Comparison of ENCODE assay signal across 24 mouse cellular contexts in genomic region chr11:51957760-51958159, GRCm38 (mm10). TPM values are rescaled to one million over a fixed set of nuclear protein-coding genes. Genes with fewer than 3 reads are reported as not detected.
DNase-seq lines count a peak whose midpoint lies in the region; ATAC-seq and TF ChIP-seq lines count a peak whose summit lies in the region.
"Had no signal": no experiment of that assay in that cellular context is flagged by ENCODE, and none has a peak within 500 bp of the region (broad histone marks: within the 10 kb centered on the region; RNA-seq: fewer than 3 reads in every experiment).

No protein-coding gene starts in this region.

- WGBS in heart, embryonic 10.5 days = 90% methylated on average over 4 of the region's 4 CpGs
- 91% methylated on average over 4 of the region's 4 CpGs for WGBS in hindbrain, embryonic 14.5 days

- H3K27ac ChIP-seq in heart, embryonic 10.5 days = no peak overlapping the region
- no peak overlapping the region for H3K27ac ChIP-seq in CH12.LX (ENCODE audit: insufficient read depth, low read depth)
- no peak overlapping the region for H3K27ac ChIP-seq in hindbrain, embryonic 14.5 days
- H3K27ac ChIP-seq: embryonic facial prominence, embryonic 12.5 days; embryonic facial prominence, embryonic 15.5 days; gastrocnemius, adult 2 months; heart, embryonic 13.5 days; hindbrain, embryonic 15.5 days had no signal

- in situ Hi-C loops in CH12.LX (cut with MboI; ENCODE audit: low pct_ligation_motif_present, low pct_unique_long_range_greater_than_20kb, low sequenced_read_pairs) = no loop called here

- no peaks in the 10 kb centered on the region for H3K27me3 ChIP-seq in heart, embryonic 10.5 days (ENCODE audit: insufficient read depth, poor library complexity, severe bottlenecking)
- H3K27me3 ChIP-seq in CH12.LX (replicated peaks) = peaks cover 3% of the 10 kb centered on the region
- H3K27me3 ChIP-seq in hindbrain, embryonic 14.5 days (ENCODE audit: control insufficient read depth, insufficient read depth, low read length) = no peaks in the 10 kb centered on the region
- H3K27me3 ChIP-seq: embryonic facial prominence, embryonic 12.5 days; embryonic facial prominence, embryonic 15.5 days; hindbrain, embryonic 15.5 days had no signal

- TF ChIP-seq EP300 in CH12.LX (IDR thresholded peaks at IDR 0.05; ENCODE audit: low read length) = no peak

- TF ChIP-seq RAD21 in CH12.LX (IDR thresholded peaks at IDR 0.05; ENCODE audit: low read depth, low read length) = no peak

- no peaks in the 10 kb centered on the region for H3K79me2 ChIP-seq in CH12.LX (replicated peaks; ENCODE audit: control insufficient read depth, extremely low read depth, insufficient read depth, poor library complexity, severe bottlenecking)

- TF ChIP-seq CTCF in CH12.LX (conservative IDR thresholded peaks at IDR 0.05 in 1 of 2, IDR thresholded peaks at IDR 0.05 in 1 of 2; ENCODE audit: low read depth in 2 of 2, low read length in 2 of 2) = no peak

- no peaks in the 10 kb centered on the region for H3K9me3 ChIP-seq in heart, embryonic 10.5 days
- peaks cover 12% of the 10 kb centered on the region for H3K9me3 ChIP-seq in CH12.LX (replicated peaks; ENCODE audit: low read length)
- H3K9me3 ChIP-seq in hindbrain, embryonic 14.5 days (ENCODE audit: control insufficient read depth, low read length) = no peaks in the 10 kb centered on the region
- H3K9me3 ChIP-seq: embryonic facial prominence, embryonic 15.5 days; hindbrain, embryonic 15.5 days had no signal

- dilution Hi-C loops in CH12.LX (cut with MboI; ENCODE audit: extremely low pct_ligation_motif_present, extremely low pct_unique_long_range_greater_than_20kb, low sequenced_read_pairs) = no loop called here

- ATAC-seq in hindbrain, embryonic 14.5 days (ENCODE audit: low FRiP score) = no peak
- ATAC-seq: forebrain, embryonic 14.5 days; forebrain, postnatal 0 days had no signal

- DNase-seq in heart, adult 11 months = peak; percentile 61
- no peak for DNase-seq in heart, embryonic 10.5 days (ENCODE audit: low spot score)
- DNase-seq in urinary bladder, postnatal 14 days (ENCODE audit: low spot score) = peak; percentile 53
- no peak for DNase-seq in urinary bladder, postnatal 10 days (ENCODE audit: low spot score)
- peak; percentile 25 for DNase-seq in CH12.LX (ENCODE audit: extremely low read depth)
- no peak for DNase-seq in hindbrain, embryonic 14.5 days (ENCODE audit: low spot score)
- DNase-seq: adrenal gland, adult 2 months; adrenal gland, postnatal 14 days; cerebellum, adult 11 months; cerebellum, adult 2 months; cerebellum, adult 9-11 months; cerebellum, postnatal 25 days; forebrain, postnatal 0 days; gastrocnemius, adult 2 months; gastrocnemius, postnatal 14 days; heart, adult 18-20 months; heart, postnatal 14 days; heart, postnatal 4 days had no signal

- H3K4me2 ChIP-seq in CH12.LX (ENCODE audit: insufficient read depth, low read depth, poor library complexity, severe bottlenecking) = no peak overlapping the region
- no peak overlapping the region for H3K4me2 ChIP-seq in hindbrain, embryonic 14.5 days (replicated peaks)
- H3K4me2 ChIP-seq: embryonic facial prominence, embryonic 12.5 days; embryonic facial prominence, embryonic 15.5 days; heart, embryonic 13.5 days; hindbrain, embryonic 15.5 days had no signal

- H3K9ac ChIP-seq in CH12.LX (ENCODE audit: insufficient read depth, low read depth) = no peak overlapping the region
- no peak overlapping the region for H3K9ac ChIP-seq in hindbrain, embryonic 14.5 days
- H3K9ac ChIP-seq: embryonic facial prominence, embryonic 12.5 days; embryonic facial prominence, embryonic 15.5 days; forebrain, postnatal 0 days; heart, embryonic 13.5 days; hindbrain, embryonic 15.5 days had no signal

- no peak overlapping the region for H3K4me3 ChIP-seq in heart, embryonic 10.5 days
- no peak overlapping the region for H3K4me3 ChIP-seq in CH12.LX (replicated peaks in 1 of 3; ENCODE audit: low read depth in 2 of 3, low read length in 2 of 3, poor library complexity in 1 of 3)
- H3K4me3 ChIP-seq in hindbrain, embryonic 14.5 days (replicated peaks; ENCODE audit: low read length) = no peak overlapping the region
- H3K4me3 ChIP-seq: embryonic facial prominence, embryonic 12.5 days; embryonic facial prominence, embryonic 15.5 days; gastrocnemius, adult 2 months; heart, embryonic 13.5 days; hindbrain, embryonic 15.5 days had no signal

- H3K36me3 ChIP-seq in heart, embryonic 10.5 days = no peaks in the 10 kb centered on the region
- no peaks in the 10 kb centered on the region for H3K36me3 ChIP-seq in CH12.LX (replicated peaks in 1 of 2; ENCODE audit: control insufficient read depth in 1 of 2, insufficient read depth in 1 of 2, low read length in 1 of 2)
- H3K36me3 ChIP-seq in hindbrain, embryonic 14.5 days (replicated peaks; ENCODE audit: control insufficient read depth, insufficient read depth) = no peaks in the 10 kb centered on the region
- H3K36me3 ChIP-seq: embryonic facial prominence, embryonic 12.5 days; embryonic facial prominence, embryonic 15.5 days; G1E; heart, embryonic 13.5 days; hindbrain, embryonic 15.5 days had no signal

- TF ChIP-seq POLR2A in CH12.LX (IDR thresholded peaks at IDR 0.05; ENCODE audit: low read depth, low read length) = no peak

- H3K4me1 ChIP-seq in heart, embryonic 10.5 days = no peaks in the 10 kb centered on the region
- H3K4me1 ChIP-seq in CH12.LX (ENCODE audit: control insufficient read depth in 1 of 2, insufficient read depth in 2 of 2) = peaks cover 6 to 29% of the 10 kb centered on the region in 2 experiments
- no peaks in the 10 kb centered on the region for H3K4me1 ChIP-seq in hindbrain, embryonic 14.5 days (replicated peaks; ENCODE audit: control insufficient read depth, insufficient read depth, low read length)
- H3K4me1 ChIP-seq: embryonic facial prominence, embryonic 12.5 days; hindbrain, embryonic 15.5 days had no signal

TF ChIP-seq in CH12.LX, 34 proteins besides CTCF, POLR2A, EP300 and RAD21:
- no peak for TF ChIP-seq MAFK (IDR thresholded peaks at IDR 0.05; ENCODE audit: insufficient replicate concordance, low read length)
- no peak for TF ChIP-seq ZMIZ1 (IDR thresholded peaks at IDR 0.05; ENCODE audit: low read depth, low read length)
- no peak for TF ChIP-seq USF2 (conservative IDR thresholded peaks at IDR 0.05; ENCODE audit: low read depth, low read length)
- TF ChIP-seq NRF1 (IDR thresholded peaks at IDR 0.05; ENCODE audit: low read depth, low read length) = no peak
- no peak for TF ChIP-seq MXI1 (IDR thresholded peaks at IDR 0.05; ENCODE audit: low read depth, low read length)
- no peak for TF ChIP-seq SIN3A (IDR thresholded peaks at IDR 0.05; ENCODE audit: low read length)
- no peak for TF ChIP-seq MAZ (IDR thresholded peaks at IDR 0.05; ENCODE audit: low read depth, low read length)
- TF ChIP-seq ETS1 (conservative IDR thresholded peaks at IDR 0.05; ENCODE audit: low read depth, low read length) = no peak
- no peak for TF ChIP-seq TBP (conservative IDR thresholded peaks at IDR 0.05; ENCODE audit: low read depth, low read length)
- TF ChIP-seq PAX5 (IDR thresholded peaks at IDR 0.05; ENCODE audit: low read length) = no peak
- TF ChIP-seq RCOR1 (conservative IDR thresholded peaks at IDR 0.05; ENCODE audit: low read depth, low read length) = no peak
- no peak for TF ChIP-seq BHLHE40 (IDR thresholded peaks at IDR 0.05; ENCODE audit: low read depth, low read length)
- no peak for TF ChIP-seq POLR2AphosphoS2 (IDR thresholded peaks at IDR 0.05; ENCODE audit: low read depth, low read length)
- TF ChIP-seq JUN (IDR thresholded peaks at IDR 0.05; ENCODE audit: insufficient read depth, low read depth, low read length) = no peak
TF ChIP-seq in CH12.LX: peak in this region for 0.

RNA-seq across cellular contexts. Expression of gene Cdkn2aipnl, which starts 9.7 kb away (rescaled TPM):
- polyA plus RNA-seq in heart, embryonic 10.5 days (2016; fragmentation: Nextera tagmentation; extraction: Ambion mirVana) = 89.1 and 105 TPM in 2 replicates
- total RNA-seq in CH12.LX (2012; rRNA removed) = 170 and 172 TPM in 2 replicates
- 256 and 271 TPM in 2 replicates for total RNA-seq in CH12.LX (2014; rRNA removed)
- 200 and 219 TPM in 2 replicates for polyA plus RNA-seq in CH12.LX (2012; ENCODE audit: insufficient read length, low read depth)
- polyA plus RNA-seq in hindbrain, embryonic 14.5 days (2014; fragmentation: Nextera tagmentation; extraction: Ambion mirVana) = 117 and 129 TPM in 2 replicates

RNA-seq across cellular contexts. Expression of gene Ube2b, which starts 42.8 kb away (rescaled TPM):
- polyA plus RNA-seq in heart, embryonic 10.5 days (2016; fragmentation: Nextera tagmentation; extraction: Ambion mirVana) = 224 and 227 TPM in 2 replicates
- total RNA-seq in CH12.LX (2012; rRNA removed) (70.5 and 76.7 TPM in 2 replicates), CH12.LX (2014; rRNA removed) (230 and 250 TPM in 2 replicates)
- 226 and 278 TPM in 2 replicates for polyA plus RNA-seq in CH12.LX (2012; ENCODE audit: insufficient read length, low read depth)
- polyA plus RNA-seq in hindbrain, embryonic 14.5 days (2014; fragmentation: Nextera tagmentation; extraction: Ambion mirVana) = 150 and 157 TPM in 2 replicates

RNA-seq across cellular contexts. Expression of gene Cdkl3, which starts 46.3 kb away (rescaled TPM):
- 8.0 and 10.3 TPM in 2 replicates for polyA plus RNA-seq in heart, embryonic 10.5 days (2016; fragmentation: Nextera tagmentation; extraction: Ambion mirVana)
- 4.3 and 4.4 TPM in 2 replicates for total RNA-seq in CH12.LX (2012; rRNA removed)
- 8.2 and 9.7 TPM in 2 replicates for total RNA-seq in CH12.LX (2014; rRNA removed)
- 7.3 and 8.0 TPM in 2 replicates for polyA plus RNA-seq in CH12.LX (2012; ENCODE audit: insufficient read length, low read depth)
- 25.9 and 27.0 TPM in 2 replicates for polyA plus RNA-seq in hindbrain, embryonic 14.5 days (2014; fragmentation: Nextera tagmentation; extraction: Ambion mirVana)

Comparison
In these comparisons a context has a peak if more than half of its experiments do, and no peak if none do; other contexts are left out.
1. DNase-seq: peak in heart, adult 11 months (single experiment), urinary bladder, postnatal 14 days (single experiment) and CH12.LX (single experiment); none in heart, embryonic 10.5 days (single experiment), urinary bladder, postnatal 10 days (single experiment) and hindbrain, embryonic 14.5 days (single experiment).